Mouse (Mus musculus) lung, postnatal 0 days (tissue): ENCODE data around the gene Enox1.

Experiments
- CTCF ChIP-seq: IDR thresholded peaks from 2 replicates; pipeline ENCODE4 v1.5.1; 2016; ENCODE audit warnings: antibody characterized with exemption, mild to moderate bottlenecking
- EP300 ChIP-seq: IDR thresholded peaks from 2 replicates; pipeline ENCODE4 v1.6.1; 2016; ENCODE audit warnings: antibody characterized with exemption, mild to moderate bottlenecking, control low read depth

GRCm38 (mm10) chr14:77474026-77474425 lies 317.5 kb downstream of the Enox1 start:
- TF ChIP-seq CTCF (no peak), EP300 (no peak)
